Mouse (Mus musculus) hindbrain, postnatal 0 days (tissue): Measurements from ENCODE around the gene Jade2. TPM values are rescaled to one million over a fixed set of nuclear protein-coding genes. Genes with fewer than 3 reads are reported as not detected.
"Not testable (repeated sequence)": the region's sequence is repeated elsewhere in the genome, so short reads cannot be mapped to it uniquely, and the experiment has no call there.

Experiments
- ATAC-seq: fragments of 200-750 bp; cut with Nextera tagmentation; 2 replicates; pipeline ENCODE4 v1.8.0; 2017; ENCODE audit warnings: mild to moderate bottlenecking, moderate TSS enrichment, moderate library complexity
- DNase-seq: peaks from one replicate; pipeline ENCODE4 v3.0.0-alpha.2; 2015; ENCODE audit warnings: low spot score
- H3K27ac ChIP-seq: fragments of 300-500 bp; sonication (generic); 2 replicates; pipeline ENCODE4 v1.5.1; 2014; ENCODE audit warnings: mild to moderate bottlenecking
- H3K27me3 ChIP-seq: fragments of 300-500 bp; sonication (generic); 2 replicates; pipeline ENCODE4 v1.6.1; 2014; ENCODE audit warnings: low read length, mixed read lengths; ENCODE audit not compliant: insufficient read depth
- H3K36me3 ChIP-seq: fragments of 300-500 bp; sonication (generic); 2 replicates; pipeline ENCODE4 v1.6.1; 2014; ENCODE audit warnings: low read length, mixed read lengths; ENCODE audit not compliant: insufficient read depth
- H3K4me1 ChIP-seq: fragments of 300-500 bp; sonication (generic); 2 replicates; pipeline ENCODE4 v1.6.1; 2014; ENCODE audit warnings: antibody characterized with exemption, low read length, mixed read lengths; ENCODE audit not compliant: insufficient read depth
- H3K4me2 ChIP-seq: fragments of 300-500 bp; sonication (generic); 2 replicates; pipeline ENCODE4 v1.6.1; 2014; ENCODE audit warnings: low read depth, mild to moderate bottlenecking, low read length, moderate library complexity, mixed read lengths
- H3K4me3 ChIP-seq: fragments of 300-500 bp; sonication (generic); 2 replicates; pipeline ENCODE4 v1.5.1; 2014; ENCODE audit warnings: low read length
- H3K9ac ChIP-seq: fragments of 300-500 bp; sonication (generic); replicated peaks from 2 replicates; pipeline ENCODE4 v1.6.1; 2014; ENCODE audit warnings: mild to moderate bottlenecking, low read length, moderate library complexity, mixed read lengths
- H3K9me3 ChIP-seq: fragments of 300-500 bp; sonication (generic); 2 replicates; pipeline ENCODE4 v1.6.1; 2016; ENCODE audit warnings: low read length, mixed read lengths
- CTCF ChIP-seq: IDR thresholded peaks from 2 replicates; pipeline ENCODE4 v1.5.1; 2016; ENCODE audit warnings: antibody characterized with exemption, control low read depth, low read depth
- WGBS: fragments of 180-500 bp; shearing (Covaris S2); extraction: QIAGEN DNeasy Blood & Tissue Kit; methylation state at CpG from one replicate; pipeline ENCODE4 v1.1.7; 2014; 5-methylcytosine and 5-hydroxymethylcytosine counted together
- polyA plus RNA-seq: library from polyadenylated mRNA; unstranded; fragments of >200 nt; fragmentation: Nextera tagmentation; extraction: Ambion mirVana; gene quantifications from 2 replicates; pipeline ENCODE4 v1.2.1, GENCODE M21; 2015
- total RNA-seq: library from RNA; depleted of rRNA; stranded (reverse); fragments of >200 nt; gene quantifications from 2 replicates; pipeline ENCODE4 v1.2.3, GENCODE M21; 2014

Jade2 gene
- total and polyA plus RNA-seq, 2 experiments from 2014 or later, result 1.1 to 4.3 TPM

- H3K36me3 ChIP-seq, result no peaks in the 10 kb centered on the region
- peak overlapping the region; percentile 82 for H3K4me2 ChIP-seq
- TF ChIP-seq CTCF, result no peak
- WGBS, result 19% methylated on average over 17 of the region's 17 CpGs
- H3K27ac ChIP-seq, result peak overlapping the region; percentile 67
- ATAC-seq (peak; percentile 83), DNase-seq (peak; percentile 89)
- H3K27me3 ChIP-seq, result no peaks in the 10 kb centered on the region
- peak overlapping the region; percentile 42 for H3K4me3 ChIP-seq
- no peaks in the 10 kb centered on the region for H3K9me3 ChIP-seq
- H3K4me1 ChIP-seq, result no peaks in the 10 kb centered on the region
- peak overlapping the region; percentile 21; the same call in 1 of the 2 replicates for H3K9ac ChIP-seq
Observed at GRCm38 (mm10) chr11:51805221-51805981, 52.1 kb downstream of the Jade2 start.

DNA sequence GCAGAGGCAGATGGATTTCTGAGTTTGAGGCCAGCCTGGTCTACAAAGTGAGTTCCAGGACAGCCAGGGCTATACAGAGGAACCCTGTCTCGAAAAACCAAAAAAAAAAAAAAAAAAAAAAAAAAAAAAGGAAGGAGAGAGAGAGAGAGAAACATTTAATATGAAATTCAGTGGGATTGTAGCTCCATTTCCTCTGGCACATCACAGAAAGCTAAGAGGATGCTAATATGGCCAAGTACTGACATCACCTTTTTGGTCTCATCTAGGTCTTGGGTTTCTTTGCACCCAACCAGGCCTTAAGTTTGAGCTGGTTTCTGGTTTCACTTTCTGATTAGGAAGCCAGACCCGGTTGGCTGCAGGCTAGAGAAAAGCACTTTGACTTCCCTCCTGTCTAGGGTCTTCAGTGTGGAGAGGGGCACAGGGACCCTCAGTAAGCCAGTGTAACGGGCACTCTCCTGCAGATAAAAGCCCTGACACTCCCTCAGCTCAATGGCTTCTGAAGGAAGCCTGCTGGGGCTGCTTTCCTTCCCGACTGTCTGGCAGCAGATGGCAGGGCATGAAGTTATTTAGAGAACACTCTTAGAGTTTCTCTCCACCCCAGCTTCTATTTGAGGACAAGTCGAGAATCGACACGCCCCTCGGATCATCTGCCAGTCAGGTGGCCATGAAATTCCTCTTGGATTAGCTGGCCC is 56.7 kb downstream of the Jade2 start:
- no peak for ATAC-seq
- Histone ChIP-seq H3K4me2 (no peak overlapping the region), H3K36me3 (no peaks in the 10 kb centered on the region), H3K27me3 (no peaks in the 10 kb centered on the region), H3K4me3 (no peak overlapping the region), H3K4me1 (no peaks in the 10 kb centered on the region), H3K9me3 (no peaks in the 10 kb centered on the region), H3K27ac (no peak overlapping the region), H3K9ac (no peak overlapping the region)
- 47% methylated on average over 7 of the region's 8 CpGs for WGBS
- TF ChIP-seq CTCF, result no peak
- no peak for DNase-seq

GRCm38 (mm10) chr11:51796272-51796671 is 61.2 kb downstream of the Jade2 start:
- DNase-seq (peak; percentile 30), ATAC-seq (no peak)
- H3K27ac ChIP-seq, result no peak overlapping the region
- no peak for TF ChIP-seq CTCF
- no peaks in the 10 kb centered on the region for H3K27me3 ChIP-seq
- H3K4me1 ChIP-seq, result no peaks in the 10 kb centered on the region
- H3K36me3 ChIP-seq, result peaks cover 10% of the 10 kb centered on the region; the same call in 1 of the 2 replicates
- H3K4me3 ChIP-seq, result no peak overlapping the region
- no peaks in the 10 kb centered on the region for H3K9me3 ChIP-seq
- WGBS, result 76% methylated on average over 4 of the region's 4 CpGs
- H3K4me2 ChIP-seq, result no peak overlapping the region
- no peak overlapping the region for H3K9ac ChIP-seq

GRCm38 (mm10) chr11:51790662-51791061 is 66.8 kb downstream of the Jade2 start:
- H3K4me1 ChIP-seq, result no peaks in the 10 kb centered on the region
- DNase-seq (no peak), ATAC-seq (no peak)
- H3K9ac ChIP-seq, result no peak overlapping the region
- H3K36me3 ChIP-seq, result peaks cover 47% of the 10 kb centered on the region; the same call in 1 of the 2 replicates
- no peaks in the 10 kb centered on the region for H3K9me3 ChIP-seq
- H3K4me3 ChIP-seq, result no peak overlapping the region
- no peaks in the 10 kb centered on the region for H3K27me3 ChIP-seq
- no peak for TF ChIP-seq CTCF
- H3K27ac ChIP-seq, result no peak overlapping the region
- WGBS, result 95% methylated on average over 7 of the region's 7 CpGs
- no peak overlapping the region for H3K4me2 ChIP-seq

DNA sequence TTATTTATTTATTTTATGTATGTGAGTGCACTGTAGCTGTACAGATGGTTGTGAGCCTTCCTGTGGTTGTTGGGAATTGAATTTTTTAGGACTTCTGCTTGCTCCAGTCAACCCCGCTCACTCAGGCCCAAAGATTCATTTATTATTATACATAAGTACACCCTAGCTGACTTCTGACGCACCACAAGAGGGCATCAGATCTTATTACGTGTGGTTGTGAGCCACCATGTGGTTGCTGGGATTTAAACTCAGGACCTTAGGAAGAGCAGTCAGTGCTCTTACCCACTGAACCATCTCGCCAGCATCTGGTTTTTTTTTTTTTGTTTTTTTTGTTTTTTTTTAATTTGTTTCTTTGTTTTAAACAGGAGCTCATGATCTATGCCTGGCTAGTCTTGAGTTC is 67.7 kb downstream of the Jade2 start:
- H3K9me3 ChIP-seq, H3K4me2 ChIP-seq, ATAC-seq, H3K4me1 ChIP-seq, H3K4me3 ChIP-seq, H3K9ac ChIP-seq, DNase-seq, H3K27ac ChIP-seq, H3K27me3 ChIP-seq: not testable (repeated sequence)
- H3K36me3 ChIP-seq, result peaks cover 49% of the 10 kb centered on the region; the same call in 1 of the 2 replicates
- WGBS, result 79% methylated on average over 4 of the region's 4 CpGs

DNA sequence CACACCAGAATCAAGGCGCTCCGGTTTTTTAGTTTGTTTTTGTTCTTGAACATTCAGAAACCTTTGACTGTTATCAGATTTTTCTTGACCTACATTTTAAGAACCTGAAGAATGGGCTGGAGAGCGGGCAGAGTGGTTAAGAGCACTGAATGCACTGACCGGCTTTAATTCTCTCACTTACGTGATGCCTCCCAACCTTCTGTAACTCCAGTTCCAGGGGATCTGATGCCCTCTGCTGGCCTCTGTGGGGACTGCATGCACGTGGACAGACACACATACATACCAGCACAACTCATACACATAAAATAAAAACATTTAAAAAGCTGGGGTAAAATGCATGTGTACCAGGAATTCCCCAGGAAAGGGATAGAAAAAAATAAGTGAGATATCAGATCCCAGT is 71.5 kb downstream of the Jade2 start:
- peak; percentile 62 for TF ChIP-seq CTCF
- Histone ChIP-seq H3K27ac (no peak overlapping the region), H3K4me2 (no peak overlapping the region), H3K36me3 (peaks cover 42% of the 10 kb centered on the region; the same call in 1 of the 2 replicates), H3K4me1 (no peaks in the 10 kb centered on the region), H3K27me3 (no peaks in the 10 kb centered on the region), H3K9me3 (no peaks in the 10 kb centered on the region), H3K4me3 (no peak overlapping the region), H3K9ac (no peak overlapping the region)
- ATAC-seq (no peak), DNase-seq (no peak)
- 86% methylated on average over 6 of the region's 6 CpGs for WGBS

GRCm38 (mm10) chr11:51782721-51783120 is 74.7 kb downstream of the Jade2 start:
- H3K4me1 ChIP-seq, result no peaks in the 10 kb centered on the region
- ATAC-seq (no peak), DNase-seq (no peak)
- H3K27ac ChIP-seq, result no peak overlapping the region
- no peak overlapping the region for H3K4me2 ChIP-seq
- no peaks in the 10 kb centered on the region for H3K9me3 ChIP-seq
- WGBS, result 93% methylated on average over 6 of the region's 6 CpGs
- peaks cover 33% of the 10 kb centered on the region; the same call in 1 of the 2 replicates for H3K36me3 ChIP-seq
- TF ChIP-seq CTCF, result no peak
- H3K27me3 ChIP-seq, result no peaks in the 10 kb centered on the region
- H3K9ac ChIP-seq, result no peak overlapping the region
- no peak overlapping the region for H3K4me3 ChIP-seq
